Mouse (Mus musculus) liver, adult 2 months (tissue): ENCODE data around the gene Eftud2. TPM values are rescaled to one million over a fixed set of nuclear protein-coding genes. Genes with fewer than 3 reads are reported as not detected.

Experiments
- DNase-seq: peaks from one replicate; pipeline ENCODE4 v3.0.0-alpha.2; 2011; ENCODE audit warnings: low read depth, low spot score; ENCODE audit errors: extremely low read depth
- H3K27ac ChIP-seq: fragments of 200-500 bp; replicated peaks from 2 replicates; pipeline ENCODE4 v1.5.1; 2012; ENCODE audit warnings: low read depth, mild to moderate bottlenecking, control low read depth, inconsistent platforms, low read length; ENCODE audit not compliant: insufficient read depth
- H3K27me3 ChIP-seq: fragments of 200-500 bp; 2 replicates; pipeline ENCODE4 v1.6.1; 2012; ENCODE audit warnings: mild to moderate bottlenecking, moderate library complexity, low read length, inconsistent platforms; ENCODE audit not compliant: control insufficient read depth, insufficient read depth
- H3K36me3 ChIP-seq: fragments of 200-500 bp; 2 replicates; pipeline ENCODE4 v1.6.1; 2012; ENCODE audit warnings: low read length, inconsistent platforms; ENCODE audit not compliant: control insufficient read depth, insufficient read depth
- H3K4me1 ChIP-seq: fragments of 200-500 bp; 2 replicates; pipeline ENCODE4 v1.6.1; 2011; ENCODE audit warnings: low read length; ENCODE audit not compliant: control insufficient read depth, insufficient read depth
- H3K4me3 ChIP-seq: fragments of 200-500 bp; 2 replicates; pipeline ENCODE4 v1.5.1; 2011; ENCODE audit warnings: low read depth, mild to moderate bottlenecking, control low read depth, low read length, moderate library complexity; ENCODE audit not compliant: insufficient read depth
- H3K79me2 ChIP-seq: fragments of 200-500 bp; 2 replicates; pipeline ENCODE4 v1.6.1; 2012; ENCODE audit warnings: inconsistent platforms, mild to moderate bottlenecking, low read length, moderate library complexity; ENCODE audit not compliant: control insufficient read depth, insufficient read depth
- H3K9ac ChIP-seq: fragments of 200-500 bp; 2 replicates; pipeline ENCODE4 v1.6.1; 2012; ENCODE audit warnings: low read depth, mild to moderate bottlenecking, control low read depth, inconsistent platforms, low read length
- CTCF ChIP-seq: fragments of 200-500 bp; IDR thresholded peaks from 2 replicates; pipeline ENCODE4 v1.5.1; 2011; ENCODE audit warnings: low read depth, low read length, control low read depth
- POLR2A ChIP-seq: fragments of 200-500 bp; IDR thresholded peaks from 2 replicates; pipeline ENCODE4 v1.6.1; 2011; ENCODE audit warnings: low read length, control low read depth; ENCODE audit not compliant: insufficient read depth; ENCODE audit errors: extremely low read depth
- WGBS: fragments of 180-500 bp; shearing (Covaris S2); methylation state at CpG from one replicate; pipeline ENCODE4 v1.1.7; 2018; 5-methylcytosine and 5-hydroxymethylcytosine counted together
- polyA plus RNA-seq: library from polyadenylated mRNA; depleted of rRNA; stranded (reverse); fragments of >200 nt; gene quantifications from 2 replicates; pipeline ENCODE4 v1.2.3, GENCODE M21; 2012
- total RNA-seq: library from RNA; depleted of rRNA; stranded (reverse); fragments of >200 nt; gene quantifications from 2 replicates; pipeline ENCODE4 v1.2.3, GENCODE M21; 2014

Eftud2 gene
- total and polyA plus RNA-seq, 2 experiments: 16.2 to 53.3 TPM

- Histone ChIP-seq H3K79me2 (no peaks in the 10 kb centered on the region), H3K36me3 (peaks cover 51% of the 10 kb centered on the region), H3K4me1 (no peaks in the 10 kb centered on the region), H3K27me3 (no peaks in the 10 kb centered on the region), H3K4me3 (no peak overlapping the region), H3K27ac (no peak overlapping the region), H3K9ac (no peak overlapping the region)
- no peak for DNase-seq
- TF ChIP-seq CTCF (no peak), POLR2A (no peak)
- WGBS: 91% methylated on average over 10 of the region's 10 CpGs
Observed at GRCm38 (mm10) chr11:102845926-102846325, 34.9 kb downstream of the Eftud2 start.

- no peak overlapping the region for H3K27ac ChIP-seq
- WGBS: 83% methylated on average over 9 of the region's 9 CpGs
Observed at GRCm38 (mm10) chr11:102838616-102839150, 42.1 kb downstream of the Eftud2 start.

GRCm38 (mm10) chr11:102838126-102838525 lies 42.7 kb downstream of the Eftud2 start:
- DNase-seq: no peak
- H3K9ac ChIP-seq: no peak overlapping the region
- no peaks in the 10 kb centered on the region for H3K4me1 ChIP-seq
- H3K79me2 ChIP-seq: no peaks in the 10 kb centered on the region
- no peak for TF ChIP-seq CTCF
- no peak for TF ChIP-seq POLR2A
- no peak overlapping the region for H3K27ac ChIP-seq
- H3K27me3 ChIP-seq: no peaks in the 10 kb centered on the region
- H3K4me3 ChIP-seq: no peak overlapping the region
- peaks cover 8% of the 10 kb centered on the region; the same call in 1 of the 2 replicates for H3K36me3 ChIP-seq
- WGBS: 98% methylated on average over 2 of the region's 2 CpGs

More at GRCm38 (mm10) chr11:102838616-102839150, 42.1 kb downstream of the Eftud2 start:
- no peaks in the 10 kb centered on the region for H3K4me1 ChIP-seq
- H3K79me2 ChIP-seq: no peaks in the 10 kb centered on the region
- no peak for TF ChIP-seq CTCF
- no peak for TF ChIP-seq POLR2A
- no peaks in the 10 kb centered on the region for H3K27me3 ChIP-seq
- no peak overlapping the region for H3K9ac ChIP-seq
- H3K4me3 ChIP-seq: no peak overlapping the region
- peaks cover 11% of the 10 kb centered on the region; the same call in 1 of the 2 replicates for H3K36me3 ChIP-seq
- DNase-seq: no peak

GRCm38 (mm10) chr11:102837385-102837784 lies 43.4 kb downstream of the Eftud2 start:
- TF ChIP-seq CTCF (no peak), POLR2A (no peak)
- 96% methylated on average over 1 of the region's 1 CpGs for WGBS
- Histone ChIP-seq H3K36me3 (peaks cover 5% of the 10 kb centered on the region; the same call in 1 of the 2 replicates), H3K27ac (no peak overlapping the region), H3K4me3 (no peak overlapping the region), H3K79me2 (no peaks in the 10 kb centered on the region), H3K4me1 (no peaks in the 10 kb centered on the region), H3K27me3 (0 out of 2 replicates have a peak, but pooled peaks cover 2% of the 10 kb centered on the region), H3K9ac (no peak overlapping the region)
- DNase-seq: no peak

GRCm38 (mm10) chr11:102836146-102836545 lies 44.6 kb downstream of the Eftud2 start:
- 88% methylated on average over 9 of the region's 9 CpGs for WGBS
- TF ChIP-seq POLR2A (no peak), CTCF (no peak)
- Histone ChIP-seq H3K9ac (no peak overlapping the region), H3K4me1 (no peaks in the 10 kb centered on the region), H3K27ac (no peak overlapping the region), H3K4me3 (no peak overlapping the region), H3K27me3 (0 out of 2 replicates have a peak, but pooled peaks cover 2% of the 10 kb centered on the region), H3K79me2 (no peaks in the 10 kb centered on the region), H3K36me3 (peaks cover 1% of the 10 kb centered on the region; the same call in 1 of the 2 replicates)
- DNase-seq: no peak

- 65% methylated on average over 4 of the region's 4 CpGs for WGBS
- Histone ChIP-seq H3K36me3 (no peaks in the 10 kb centered on the region), H3K79me2 (no peaks in the 10 kb centered on the region), H3K27ac (no peak within 1 kb of the TSS), H3K4me1 (no peaks in the 10 kb centered on the region), H3K9ac (no peak within 1 kb of the TSS), H3K4me3 (no peak within 1 kb of the TSS), H3K27me3 (0 out of 2 replicates have a peak, but pooled peaks cover 2% of the 10 kb centered on the region)
- DNase-seq: no peak
- TF ChIP-seq POLR2A (no peak), CTCF (no peak)
Observed at GRCm38 (mm10) chr11:102835549-102835948, 45.2 kb downstream of the Eftud2 start, which contains the start of gene Higd1b. Gene Higd1b (plus strand): TSS chr11:102835849.
